Mouse (Mus musculus): ENCODE measurements around the gene Lypd4.

DNA sequence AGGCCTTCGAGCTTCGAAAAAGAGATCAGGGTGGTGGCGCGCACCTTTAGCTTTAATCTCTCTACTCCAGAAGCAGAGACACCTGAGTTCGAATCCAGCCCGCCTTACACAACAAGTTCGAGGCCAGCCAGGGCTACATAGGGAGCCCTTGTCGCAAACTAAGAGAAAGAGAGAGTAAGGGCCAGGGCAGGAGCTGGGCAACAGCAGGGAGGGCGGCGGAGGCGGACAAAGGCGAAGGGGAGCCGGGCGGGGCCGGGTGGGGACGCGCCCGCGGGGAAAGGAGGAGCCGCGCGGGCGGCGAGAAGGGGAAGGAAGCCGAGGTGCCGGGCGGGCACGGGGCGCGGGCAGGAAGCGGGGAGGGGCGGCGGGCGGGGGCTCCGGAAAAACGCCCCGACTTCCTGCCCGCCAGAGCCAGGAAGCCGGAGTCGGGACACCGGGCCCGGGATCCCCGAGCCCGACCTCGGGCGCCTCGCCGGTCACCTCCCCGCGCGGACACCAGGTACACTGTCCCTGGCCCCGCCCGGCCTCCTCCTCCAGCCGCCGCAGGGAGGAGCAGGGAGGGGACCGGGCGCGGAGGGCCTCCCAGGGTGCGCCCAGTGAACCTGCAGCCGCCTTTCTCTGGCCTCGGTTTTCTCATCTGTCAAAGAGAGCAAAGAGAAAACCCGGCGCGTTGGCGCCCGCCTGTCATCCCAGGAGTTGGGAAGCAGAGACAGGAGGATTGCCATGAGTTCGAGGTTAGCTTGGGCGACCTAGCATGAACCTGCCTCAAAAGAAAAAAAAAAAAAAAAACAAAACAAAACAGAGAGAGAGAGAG is 33.1 kb upstream of the Lypd4 start, which contains the start of gene Arhgef1:
- no peak for TF ChIP-seq POLR2A (IDR thresholded peaks at IDR 0.05; ENCODE audit: control insufficient read depth, low read depth, low read length)
- TF ChIP-seq CTCF (IDR thresholded peaks at IDR 0.05; ENCODE audit: control insufficient read depth, insufficient read depth, insufficient replicate concordance, low read depth, low read length): no peak
